ENCODE assay signal across 9 mouse cellular contexts in genomic region chr8:111769764-111770428, GRCm38 (mm10). TPM values are rescaled to one million over a fixed set of nuclear protein-coding genes. Genes with fewer than 3 reads are reported as not detected.
A peak's percentile ranks its signal among the peaks of the same experiment; 100 is the strongest.
DNase-seq lines count a peak whose midpoint lies in the region; ATAC-seq lines count a peak whose summit lies in the region.
"Had no signal": no experiment of that assay in that cellular context is flagged by ENCODE, and none has a peak within 500 bp of the region (broad histone marks: within the 10 kb centered on the region; RNA-seq: fewer than 3 reads in every experiment).

No protein-coding gene starts in this region.

- H3K9me3 ChIP-seq in forebrain, embryonic 15.5 days = no peaks in the 10 kb centered on the region
- H3K9me3 ChIP-seq in hindbrain, embryonic 10.5 days = no peaks in the 10 kb centered on the region
- no peaks in the 10 kb centered on the region for H3K9me3 ChIP-seq in midbrain, embryonic 16.5 days (replicated peaks; ENCODE audit: control insufficient read depth, low read length, poor library complexity, severe bottlenecking)

- peak overlapping the region; percentile 12; the same call in 1 of the 2 replicates for H3K9ac ChIP-seq in forebrain, embryonic 15.5 days (replicated peaks)
- no peak overlapping the region for H3K9ac ChIP-seq in midbrain, embryonic 16.5 days (ENCODE audit: low read depth, low read length)

- no peaks in the 10 kb centered on the region for H3K27me3 ChIP-seq in forebrain, embryonic 15.5 days
- H3K27me3 ChIP-seq in hindbrain, embryonic 10.5 days (ENCODE audit: insufficient read depth, poor library complexity, severe bottlenecking) = no peaks in the 10 kb centered on the region
- no peaks in the 10 kb centered on the region for H3K27me3 ChIP-seq in midbrain, embryonic 16.5 days (ENCODE audit: control insufficient read depth, insufficient read depth, low read depth, low read length)
- H3K27me3 ChIP-seq: Patski had no signal

- H3K4me1 ChIP-seq in forebrain, embryonic 15.5 days = peaks cover 35% of the 10 kb centered on the region
- H3K4me1 ChIP-seq in hindbrain, embryonic 10.5 days (replicated peaks) = peaks cover 19% of the 10 kb centered on the region
- H3K4me1 ChIP-seq in midbrain, embryonic 16.5 days (ENCODE audit: control insufficient read depth, insufficient read depth, low read length) = peaks cover 9% of the 10 kb centered on the region; the same call in 1 of the 2 replicates

- DNase-seq in ovary, adult 18-20 months (ENCODE audit: low spot score) = peak; percentile 72
- no peak for DNase-seq in ovary, postnatal 10 days (ENCODE audit: low spot score)
- DNase-seq in hindbrain, embryonic 10.5 days (ENCODE audit: low spot score) = peak; percentile 35
- DNase-seq in layer of hippocampus, postnatal 14 days (ENCODE audit: low spot score in 2 of 2) = peak; percentile 51 to 67
- no peak for DNase-seq in cerebellum, adult 11-12 months
- DNase-seq in urinary bladder, postnatal 10 days (ENCODE audit: low spot score) = no peak

- peak overlapping the region; percentile 91 for H3K27ac ChIP-seq in forebrain, embryonic 15.5 days (replicated peaks)
- peak overlapping the region; percentile 35; the same call in 1 of the 2 replicates for H3K27ac ChIP-seq in hindbrain, embryonic 10.5 days
- peak overlapping the region; percentile 64 for H3K27ac ChIP-seq in midbrain, embryonic 16.5 days (ENCODE audit: low read length)

- no peak overlapping the region for H3K4me2 ChIP-seq in forebrain, embryonic 15.5 days (replicated peaks)
- no peak overlapping the region for H3K4me2 ChIP-seq in midbrain, embryonic 16.5 days (ENCODE audit: low read length)

- WGBS in forebrain, embryonic 15.5 days = 17% methylated on average over 12 of the region's 12 CpGs
- 53% methylated on average over 12 of the region's 12 CpGs for WGBS in hindbrain, embryonic 10.5 days
- 32% methylated on average over 12 of the region's 12 CpGs for WGBS in midbrain, embryonic 16.5 days

- H3K4me3 ChIP-seq in forebrain, embryonic 15.5 days = no peak overlapping the region
- H3K4me3 ChIP-seq in hindbrain, embryonic 10.5 days = no peak overlapping the region
- H3K4me3 ChIP-seq in midbrain, embryonic 16.5 days (ENCODE audit: low read depth, low read length) = no peak overlapping the region

- ATAC-seq in forebrain, embryonic 15.5 days (replicated peaks) = peak; percentile 78
- peak; percentile 78 for ATAC-seq in midbrain, embryonic 16.5 days
- ATAC-seq: Patski had no signal

- no peaks in the 10 kb centered on the region; the same call in 1 of the 2 replicates for H3K36me3 ChIP-seq in forebrain, embryonic 15.5 days
- H3K36me3 ChIP-seq in hindbrain, embryonic 10.5 days = peaks cover 56% of the 10 kb centered on the region
- H3K36me3 ChIP-seq in midbrain, embryonic 16.5 days (ENCODE audit: control insufficient read depth, insufficient read depth, low read length) = no peaks in the 10 kb centered on the region; the same call in 1 of the 2 replicates

RNA-seq across cellular contexts. Expression of gene Bcar1, which starts 26.3 kb away (rescaled TPM):
- 51.8 and 55.1 TPM in 2 replicates for polyA plus RNA-seq in forebrain, embryonic 15.5 days (2015; fragmentation: Nextera tagmentation; extraction: Ambion mirVana)
- 61.6 and 63.9 TPM in 2 replicates for polyA plus RNA-seq in hindbrain, embryonic 10.5 days (2016; fragmentation: Nextera tagmentation; extraction: Ambion mirVana)
- total RNA-seq in layer of hippocampus, postnatal 14 days (2021) = 10 to 100 TPM; 66.5 to 73.8 TPM
- 41.5 and 43.3 TPM in 2 replicates for polyA plus RNA-seq in midbrain, embryonic 16.5 days (2015; fragmentation: Nextera tagmentation; extraction: Ambion mirVana)

Comparison
In these comparisons a context has a peak if more than half of its experiments do, and no peak if none do; other contexts are left out.
1. DNase-seq: peak in ovary, adult 18-20 months (single experiment), hindbrain, embryonic 10.5 days (single experiment) and layer of hippocampus, postnatal 14 days (2 of 2); none in ovary, postnatal 10 days (single experiment), cerebellum, adult 11-12 months (single experiment) and urinary bladder, postnatal 10 days (single experiment).
2. H3K27ac ChIP-seq: peak in every context shown above with its lines; median percentile 91 in forebrain, embryonic 15.5 days; 64 in midbrain, embryonic 16.5 days; 35 in hindbrain, embryonic 10.5 days.